Mouse (Mus musculus) heart, adult 9 months (tissue): Measurements from ENCODE around the gene B3galt6.
A peak's percentile ranks its signal among the peaks of the same experiment; 100 is the strongest.

Experiments
- DNase-seq, 2 experiments: peaks; one replicate each; pipeline ENCODE4 v3.0.0; 2022; ENCODE audit warnings: low spot score in 2 of 2

Gene B3galt6

DNA sequence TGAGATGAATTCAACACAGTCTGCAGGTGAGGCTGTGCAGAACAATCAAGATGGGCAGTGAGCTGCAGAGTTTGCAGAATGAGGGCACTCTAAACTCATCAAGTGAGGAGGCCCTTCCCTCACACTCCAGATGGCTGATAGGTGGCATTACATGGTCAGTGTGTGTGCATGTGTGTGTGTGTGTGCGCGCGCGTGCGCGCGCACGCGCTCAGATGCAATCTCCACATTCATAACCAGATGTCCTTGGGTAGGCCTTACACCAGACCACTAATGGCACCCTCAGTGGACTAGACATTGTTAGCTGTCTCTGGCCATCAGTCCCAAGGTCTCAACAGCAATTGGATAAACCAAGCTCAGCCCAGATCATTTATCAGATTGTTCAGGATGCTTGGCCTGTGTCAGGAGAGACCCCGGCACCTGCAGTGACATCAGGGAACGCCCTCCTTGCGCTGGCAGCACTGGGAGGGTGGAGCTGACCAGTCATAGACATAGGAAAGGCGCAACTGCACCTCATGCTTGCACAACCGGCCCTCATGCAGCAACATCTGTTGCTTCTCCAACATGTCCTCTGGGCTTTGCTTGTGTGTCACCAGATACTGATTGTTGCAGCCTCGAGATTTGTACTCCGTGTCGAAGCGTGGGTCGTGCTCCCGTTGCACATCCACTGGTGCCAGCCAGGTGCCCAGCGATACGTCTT is 1.1 kb downstream of the B3galt6 start:
- peak in 1 of 2 experiments; percentile 5 for DNase-seq

DNA sequence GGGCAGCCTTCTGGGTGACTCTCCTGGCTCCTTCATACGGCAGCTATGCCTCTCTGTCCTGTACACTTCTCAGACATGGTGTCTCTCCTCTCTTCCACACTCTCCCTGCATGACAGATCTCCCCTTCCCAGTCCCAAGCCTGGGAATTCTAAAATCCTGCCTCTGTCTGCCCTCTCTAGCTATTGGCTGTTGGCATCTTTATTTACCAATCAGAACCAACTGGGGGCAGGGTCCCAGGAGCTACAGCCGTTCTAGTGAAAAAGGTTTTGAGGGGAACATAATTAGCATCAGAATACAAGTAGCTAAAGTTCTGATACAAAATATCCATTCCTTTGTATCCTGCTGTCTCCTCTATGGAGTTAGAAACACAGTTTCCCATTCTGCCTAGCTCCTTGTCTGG is 8.7 kb downstream of the B3galt6 start:
- DNase-seq: no peak

DNA sequence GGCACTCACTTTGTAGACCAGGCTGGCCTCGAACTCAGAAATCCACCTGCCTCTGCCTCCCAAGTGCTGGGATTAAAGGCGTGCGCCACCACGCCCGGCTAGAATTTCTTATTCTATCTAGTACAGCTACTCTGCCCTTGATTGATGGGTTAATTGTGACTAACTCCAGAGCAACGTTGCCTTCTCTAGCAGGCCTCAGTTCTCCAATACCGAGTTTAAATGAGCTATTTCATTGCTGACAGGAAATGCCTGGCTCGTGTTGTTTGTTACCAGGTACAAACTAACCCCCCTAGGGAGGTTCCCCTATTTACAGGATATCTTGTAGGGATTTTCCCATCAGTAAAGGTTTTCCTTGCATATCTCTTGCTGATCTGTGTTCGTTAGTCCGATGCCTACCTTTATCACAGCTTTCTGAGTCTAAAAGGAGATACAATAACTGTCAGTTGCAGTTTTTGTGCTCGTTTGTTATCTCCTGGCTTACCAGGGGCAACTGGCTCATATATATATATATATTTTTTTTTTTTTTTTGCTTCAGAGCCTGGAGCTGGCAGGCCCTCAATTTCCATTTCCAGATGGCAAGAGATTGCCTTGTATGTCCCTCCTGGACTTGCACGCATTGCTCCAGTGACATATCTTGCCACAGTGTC is 10.9 kb downstream of the B3galt6 start:
- DNase-seq: no peak

DNA sequence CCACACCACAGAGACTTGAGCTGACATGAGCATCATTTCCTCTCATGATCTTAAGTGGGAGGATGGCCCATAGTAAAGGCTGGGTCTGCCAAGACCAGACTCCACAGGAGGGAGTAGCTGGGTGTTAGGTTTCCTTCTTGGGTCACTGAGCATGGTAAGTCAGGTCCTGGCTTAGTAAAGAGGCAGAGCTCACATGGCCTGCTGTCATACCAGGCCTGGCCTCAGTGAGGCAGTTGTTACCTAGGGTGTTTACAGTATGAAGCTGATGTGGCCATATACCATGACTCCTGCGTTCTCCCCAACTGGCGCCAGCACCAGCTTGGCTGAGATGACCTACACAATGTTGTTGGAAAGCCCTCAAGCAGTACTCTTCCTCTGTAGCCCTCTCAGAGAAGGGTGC is 19.2 kb downstream of the B3galt6 start:
- DNase-seq: no peak

DNA sequence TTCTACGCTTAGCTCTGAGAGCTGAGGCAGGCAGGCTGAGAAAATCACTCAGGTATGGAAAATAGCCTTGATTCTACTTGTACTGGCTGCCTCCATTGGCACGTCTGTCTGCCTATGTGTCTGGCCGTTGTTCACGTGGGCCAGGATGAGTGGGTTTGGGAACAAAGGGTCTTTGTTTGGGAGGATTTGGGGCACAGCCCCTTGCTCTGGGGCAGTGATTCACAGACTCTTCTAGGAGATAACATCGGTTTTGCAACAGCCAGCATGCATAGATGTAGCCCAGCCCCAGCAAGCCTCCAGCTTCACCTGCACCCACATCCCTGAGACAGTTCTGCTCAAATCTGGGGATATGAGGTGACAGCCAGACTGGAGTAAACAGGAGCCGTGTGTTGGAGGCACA is 19.8 kb downstream of the B3galt6 start:
- no peak for DNase-seq

- no peak for DNase-seq
Measured at GRCm38 (mm10) chr4:155970286-155970685, 22.2 kb downstream of the B3galt6 start.

GRCm38 (mm10) chr4:155969043-155969653 is 23.3 kb downstream of the B3galt6 start:
- no peak for DNase-seq

DNA sequence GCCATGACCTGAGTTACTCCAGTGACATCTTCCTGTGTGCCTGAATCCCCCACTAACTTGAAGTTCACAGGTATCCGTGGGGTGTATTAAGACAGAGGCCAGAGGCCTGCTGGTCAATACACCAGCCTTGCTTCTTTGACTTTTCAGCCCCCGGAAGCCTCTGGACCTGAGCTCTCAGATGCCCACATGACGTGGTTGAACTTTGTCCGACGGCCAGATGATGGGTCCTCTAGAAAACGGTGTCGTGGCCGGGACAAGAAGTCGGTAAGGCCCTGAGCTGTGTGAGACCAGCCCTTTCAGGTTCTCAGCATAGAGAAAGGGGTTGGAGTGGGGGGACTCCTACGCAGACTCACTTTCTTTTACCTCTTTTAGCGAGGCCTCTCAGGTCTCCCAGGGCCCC is 28.1 kb downstream of the B3galt6 start:
- DNase-seq: no peak

GRCm38 (mm10) chr4:155963106-155963505 is 29.3 kb downstream of the B3galt6 start:
- DNase-seq: no peak

- peak; percentile 23 to 24 for DNase-seq
Measured at GRCm38 (mm10) chr4:155962167-155962971, 30.1 kb downstream of the B3galt6 start, which contains the start of gene C1qtnf12. C1qtnf12 (plus strand) TSS chr4:155962318.

- DNase-seq: peak; percentile 47 to 65
Measured at GRCm38 (mm10) chr4:155959275-155959674, 33.2 kb downstream of the B3galt6 start.

- no peak for DNase-seq
Measured at GRCm38 (mm10) chr4:155955491-155955890, 37.0 kb downstream of the B3galt6 start.

DNA sequence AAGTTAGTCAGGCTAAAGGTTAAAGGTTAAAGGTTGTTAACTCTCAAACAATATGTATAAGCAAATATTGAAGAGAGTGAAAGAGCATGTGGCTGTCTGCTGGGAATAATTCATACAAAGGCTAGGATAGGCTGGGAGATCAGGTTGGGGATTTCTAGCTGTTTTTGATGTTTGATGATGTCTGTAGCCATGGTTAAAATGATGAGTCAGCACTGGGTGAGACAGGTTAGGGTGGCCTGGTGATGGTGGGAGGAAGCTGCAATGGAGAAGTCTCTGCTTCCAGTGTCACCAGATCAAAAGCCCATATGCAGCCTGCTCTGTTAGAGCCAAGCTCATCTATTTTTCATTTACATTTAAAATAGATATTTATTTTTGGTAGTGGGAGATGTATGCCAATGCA is 45.4 kb downstream of the B3galt6 start:
- DNase-seq: no peak

DNA sequence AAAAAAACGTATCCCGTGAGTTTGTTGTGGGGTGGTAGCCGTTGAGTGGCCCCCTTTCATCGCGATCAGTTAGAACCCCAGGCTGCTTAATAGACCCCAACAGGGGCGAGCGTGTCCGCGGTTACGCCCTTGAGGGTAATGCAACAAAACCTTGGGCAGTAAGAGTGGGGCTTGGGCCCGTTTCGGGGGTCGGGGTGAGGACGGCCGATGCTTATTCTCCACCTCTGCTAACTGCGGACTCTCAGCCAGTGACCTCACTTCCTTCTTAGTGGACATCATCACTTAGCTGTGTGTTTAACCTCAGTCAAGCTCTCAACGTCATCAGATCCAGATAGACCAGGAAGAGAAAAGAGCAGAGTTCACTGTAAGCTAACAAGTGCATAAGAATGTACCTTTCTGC is 48.2 kb downstream of the B3galt6 start:
- no peak for DNase-seq

DNA sequence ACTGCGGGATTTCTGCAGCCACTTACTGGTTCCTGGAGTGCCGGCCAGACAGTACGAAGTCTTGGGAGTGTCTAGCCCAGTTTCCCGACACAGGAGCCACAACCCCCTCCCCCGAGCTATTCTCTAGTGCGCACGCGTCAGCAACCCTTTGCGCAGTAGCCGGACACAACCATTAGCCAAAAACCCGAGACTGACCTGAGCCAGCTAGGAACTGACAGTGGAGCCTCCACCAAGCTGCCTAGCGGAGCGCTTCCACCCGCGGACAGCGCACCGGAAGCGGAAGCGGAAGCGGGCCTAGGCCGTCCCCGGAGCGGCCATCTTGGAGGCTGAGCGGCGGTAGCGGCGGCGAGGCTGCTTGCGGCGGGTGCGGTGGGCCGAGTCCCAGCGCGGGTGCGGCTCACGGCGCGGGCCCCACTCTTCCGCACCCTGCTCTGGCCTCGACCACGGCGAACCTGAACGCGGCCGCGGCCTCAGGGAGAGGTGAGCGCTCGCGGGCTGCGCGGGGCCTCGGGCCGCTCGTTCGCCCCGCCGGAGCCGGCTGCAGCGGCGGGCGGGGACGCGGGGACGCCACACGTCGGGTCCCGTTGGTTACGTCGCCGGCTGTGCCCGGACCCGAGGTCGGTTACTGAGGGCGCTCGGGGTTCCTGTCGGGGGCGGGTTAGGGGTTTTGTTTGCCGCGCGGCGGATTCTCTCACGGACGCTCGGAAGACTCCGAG is 48.8 kb downstream of the B3galt6 start, which contains the start of gene Ube2j2:
TSS of gene Ube2j2 (plus strand) at position 298 of the 716 bp plus-strand sequence.
- DNase-seq: peak; percentile 96 to 98

GRCm38 (mm10) chr4:155943049-155943452 is 49.4 kb downstream of the B3galt6 start:
- DNase-seq: peak; percentile 44 to 53
